Mouse (Mus musculus) embryo, embryonic 10 days (tissue): ENCODE data around the gene Tex9.
A peak's percentile ranks its signal among the peaks of the same experiment; 100 is the strongest.

ENCODE experiments used
- DNase-seq: peaks from one replicate; pipeline ENCODE4 v3.0.0-alpha.2; 2015; ENCODE audit warnings: low spot score

The Tex9 gene

DNA sequence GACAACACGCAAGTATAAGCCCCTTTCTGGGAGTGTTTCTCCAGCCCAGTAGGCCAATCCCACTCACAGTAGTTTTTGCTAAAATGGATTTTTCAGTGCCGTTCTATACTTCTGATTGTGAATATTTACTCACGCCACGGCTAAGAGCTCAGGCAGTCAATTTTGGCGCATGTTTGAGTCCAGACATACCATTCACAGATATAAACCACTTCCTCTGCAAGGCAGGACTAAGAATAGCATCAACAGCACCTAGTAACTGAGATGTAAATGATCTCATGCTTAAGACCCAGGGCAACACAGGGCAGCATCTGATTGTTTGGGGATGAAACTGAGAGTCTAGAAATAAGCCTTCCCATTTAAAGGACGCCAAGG, at the start of gene Tex9:
Gene Tex9 (minus strand): TSS at position 19 of the 372 bp plus-strand sequence.
- peak; percentile 12 for DNase-seq

DNA sequence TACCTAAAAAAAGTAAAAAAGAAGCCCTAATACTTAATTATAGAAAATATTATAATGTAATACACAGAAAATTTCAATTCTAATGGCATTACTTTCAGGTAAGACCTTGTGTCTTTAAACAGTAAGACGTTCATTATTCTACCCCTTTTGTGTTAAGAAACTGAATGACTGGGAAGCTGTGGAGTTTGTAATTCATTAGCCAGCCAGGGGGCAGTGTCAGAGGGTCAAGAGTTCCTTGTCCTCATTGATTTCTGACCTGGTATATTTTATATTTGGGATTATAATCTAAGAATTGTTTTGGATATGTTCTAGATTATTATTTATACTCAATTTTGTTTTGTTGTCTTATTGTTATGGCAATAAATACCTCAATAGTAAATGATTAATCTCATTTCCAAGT, 45.1 kb upstream of the Tex9 start:
- no peak for DNase-seq

DNA sequence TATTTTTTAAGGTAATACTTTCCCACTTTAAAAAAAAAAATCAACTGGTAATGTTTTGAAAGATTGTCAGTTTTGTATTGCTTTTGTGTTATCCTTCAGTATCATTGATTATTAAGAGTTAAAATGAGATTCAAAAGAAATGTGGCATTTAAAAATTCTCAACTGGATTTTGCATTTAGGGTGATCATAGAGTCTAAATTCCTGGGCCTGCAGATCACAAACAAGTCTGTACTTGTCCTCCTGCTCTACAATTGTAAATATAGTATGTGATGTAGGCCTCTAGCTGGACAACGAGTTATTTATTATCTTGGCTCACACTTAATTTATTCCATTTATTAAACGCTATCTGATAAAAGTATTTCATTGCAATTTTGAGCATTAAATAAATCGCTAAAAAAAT, 43.4 kb upstream of the Tex9 start:
- DNase-seq: no peak

DNA sequence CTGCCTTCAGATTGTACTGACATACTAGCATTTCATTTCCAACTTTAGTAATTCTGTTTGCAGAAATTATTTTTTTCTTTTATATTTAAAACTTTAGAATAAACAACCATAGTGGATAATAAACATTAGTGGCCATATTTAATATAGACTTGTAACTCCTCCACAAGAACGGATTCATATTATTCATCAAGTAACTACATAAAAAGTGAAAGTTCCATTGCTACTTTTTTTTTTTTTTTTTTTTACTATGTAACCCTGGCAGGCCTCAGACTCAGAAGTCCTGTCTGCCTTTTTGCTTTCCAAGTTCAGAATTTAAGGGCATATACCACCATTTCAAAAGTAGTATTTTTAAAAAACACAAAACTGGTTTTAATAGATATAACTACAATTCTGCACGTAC, 43.0 kb upstream of the Tex9 start:
- no peak for DNase-seq

DNA sequence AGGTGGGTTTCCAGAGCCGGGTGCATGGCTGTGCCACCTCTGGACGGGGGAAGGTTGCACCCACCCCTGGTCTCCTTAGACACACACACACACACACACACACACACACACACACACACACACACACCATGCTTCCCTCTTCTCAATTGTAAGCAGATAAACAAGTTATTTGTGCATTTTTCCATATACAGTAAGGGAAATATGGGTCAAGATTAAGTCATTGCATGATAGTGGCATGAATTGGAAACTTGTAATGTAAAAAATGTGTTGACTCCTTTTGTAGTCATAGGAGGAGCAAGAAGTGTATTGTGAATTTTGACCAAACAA, 41.0 kb upstream of the Tex9 start:
- no peak for DNase-seq

DNA sequence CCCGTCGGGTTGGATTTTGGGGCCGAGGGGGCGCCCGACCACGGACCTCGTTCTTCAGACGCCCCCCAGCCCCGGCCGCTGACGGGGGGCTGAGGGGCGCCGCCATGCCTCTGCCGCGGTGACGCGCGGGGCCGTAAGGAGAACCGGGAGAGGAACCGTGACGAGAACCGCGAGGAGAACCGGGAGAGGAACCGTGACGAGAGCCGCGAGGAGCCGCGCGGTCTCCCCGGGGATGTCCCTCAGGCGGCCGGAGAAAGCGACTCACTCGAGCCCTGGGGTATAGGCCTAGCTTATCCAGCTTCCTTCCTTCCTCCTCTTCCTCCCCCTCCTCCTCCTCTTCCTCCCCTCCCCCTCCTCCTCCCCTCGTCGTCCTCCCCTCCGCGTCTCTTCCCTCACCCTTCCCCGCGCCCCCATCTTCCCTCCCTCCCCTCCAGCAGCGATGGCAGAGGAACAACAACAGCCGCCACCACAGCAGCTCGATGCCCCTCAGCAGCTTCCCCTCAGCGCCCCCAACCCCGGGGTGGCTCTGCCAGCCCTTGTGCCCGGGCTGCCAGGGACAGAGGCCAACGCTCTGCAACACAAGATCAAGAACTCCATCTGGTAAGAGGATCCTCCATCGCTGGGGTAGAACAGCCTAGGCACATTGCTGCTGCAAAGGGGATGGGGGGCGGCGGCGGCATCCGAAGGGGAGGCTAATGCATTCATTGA, 40.5 kb upstream of the Tex9 start:
- peak; percentile 60 for DNase-seq

DNA sequence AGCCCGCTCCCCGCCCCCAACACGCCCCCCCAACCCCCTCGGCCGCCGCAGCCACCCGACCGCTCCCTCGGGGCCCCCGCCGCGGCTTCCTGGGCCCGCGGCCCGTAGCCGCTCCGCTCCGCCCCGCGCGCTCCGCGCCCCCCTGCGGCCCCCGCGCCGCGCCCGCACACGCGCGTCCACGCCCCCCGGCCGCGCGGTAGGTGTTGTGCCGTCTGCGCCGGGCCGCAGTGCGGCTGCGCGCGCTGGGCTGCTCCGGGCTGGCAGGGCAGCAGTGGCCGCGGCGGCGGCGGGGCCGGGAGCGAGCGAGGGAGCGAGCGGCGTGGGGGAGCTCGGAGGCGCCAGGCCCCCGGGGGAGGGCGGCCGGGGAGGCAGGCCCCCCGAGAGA, 40.0 kb upstream of the Tex9 start, which contains the start of gene Rfx7:
Gene Rfx7 (plus strand): TSS at position 245 of the 385 bp plus-strand sequence.
- peak; percentile 73 for DNase-seq

DNA sequence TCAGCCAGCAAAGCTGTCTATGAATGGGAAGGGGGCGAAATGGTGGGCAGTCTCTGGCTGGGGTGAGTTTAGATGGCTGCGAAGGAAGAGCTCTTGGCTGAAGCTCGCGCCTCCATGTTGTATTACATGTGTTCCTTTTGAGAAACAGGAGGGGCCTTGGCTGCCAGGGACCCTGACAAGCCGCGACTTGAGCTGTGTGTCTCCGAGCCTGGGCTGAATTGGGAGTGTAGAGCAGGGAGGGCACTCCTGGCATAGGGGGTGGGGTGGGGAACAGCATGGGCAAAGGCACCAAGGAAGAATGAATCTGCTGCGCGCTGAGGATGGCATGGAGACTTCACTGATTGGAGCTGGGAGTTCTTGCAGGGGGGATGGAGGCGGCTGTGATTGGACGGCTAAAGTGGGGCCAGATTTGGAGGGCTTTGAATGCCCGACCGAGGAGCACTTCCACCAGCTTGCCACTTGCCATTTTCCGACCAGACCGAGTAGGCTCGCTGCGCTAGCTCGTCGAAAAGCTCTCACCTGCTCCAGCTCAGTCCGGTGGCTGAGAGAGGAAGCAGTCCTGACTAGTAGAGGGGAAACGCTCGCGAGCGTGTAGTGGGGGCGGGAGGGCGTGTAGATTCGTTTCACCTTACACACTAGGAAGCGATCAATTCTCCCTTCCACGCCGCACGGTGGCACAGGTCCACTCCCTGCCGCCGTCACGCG, 39.4 kb upstream of the Tex9 start:
- DNase-seq: peak; percentile 91

DNA sequence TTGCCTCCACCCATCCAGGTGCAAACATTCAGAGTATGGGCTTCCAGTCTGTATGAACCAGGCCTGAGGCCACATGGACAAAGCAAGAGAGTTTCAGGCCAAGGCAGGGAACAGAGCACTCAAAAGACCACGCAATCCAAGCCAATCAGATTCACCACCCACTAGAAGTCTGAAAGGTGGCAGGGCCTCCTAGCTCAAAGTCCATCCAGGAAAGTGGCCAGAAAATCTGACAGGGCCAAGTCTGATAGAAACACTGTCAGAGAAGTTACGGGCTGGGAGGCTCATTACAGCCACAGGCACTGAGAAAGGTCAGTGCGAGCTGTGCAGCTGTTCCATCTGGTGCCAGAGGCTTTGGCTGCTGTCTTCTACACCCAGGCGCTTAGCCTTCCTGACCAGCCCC, 38.8 kb upstream of the Tex9 start:
- peak; percentile 37 for DNase-seq

DNA sequence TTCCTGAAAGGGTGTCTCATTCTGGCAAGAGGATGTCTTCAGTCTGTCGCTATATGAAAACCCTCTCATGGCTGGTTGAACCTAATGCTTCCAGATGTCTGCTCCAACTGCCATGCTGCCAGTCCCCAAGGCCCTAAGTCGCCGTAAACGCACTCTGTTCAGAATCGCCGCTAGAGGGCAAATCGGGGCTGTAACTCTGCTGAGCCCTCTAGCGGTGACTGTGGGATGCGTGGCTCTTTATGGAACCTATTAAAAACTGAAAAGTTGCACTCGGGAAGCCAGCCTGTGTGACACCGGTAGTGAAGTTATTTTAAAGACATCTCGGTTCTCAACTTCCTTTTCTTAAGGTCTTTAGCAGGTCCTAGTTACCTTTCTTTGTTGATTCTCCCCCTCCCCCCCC, 38.2 kb upstream of the Tex9 start:
- peak; percentile 97 for DNase-seq

DNA sequence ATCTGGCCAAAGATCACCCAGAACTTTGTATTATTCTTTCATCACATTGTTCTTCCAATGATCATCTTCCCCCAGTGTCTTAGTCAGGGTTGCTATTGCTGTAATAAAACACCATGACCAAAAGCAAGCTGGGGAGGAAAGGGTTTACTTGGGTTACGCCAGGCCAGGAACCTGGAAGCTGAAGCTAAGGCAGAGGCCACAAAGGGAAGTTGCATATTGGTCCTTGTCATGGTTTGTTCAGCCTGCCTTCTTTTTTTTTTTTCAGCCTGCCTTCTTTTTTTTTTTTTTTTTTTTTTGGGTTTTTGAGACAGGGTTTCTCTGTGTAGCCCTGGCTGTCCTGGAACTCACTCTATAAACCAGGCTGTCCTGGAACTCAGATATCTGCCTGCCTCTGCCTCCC, 34.1 kb upstream of the Tex9 start:
- DNase-seq: no peak

DNA sequence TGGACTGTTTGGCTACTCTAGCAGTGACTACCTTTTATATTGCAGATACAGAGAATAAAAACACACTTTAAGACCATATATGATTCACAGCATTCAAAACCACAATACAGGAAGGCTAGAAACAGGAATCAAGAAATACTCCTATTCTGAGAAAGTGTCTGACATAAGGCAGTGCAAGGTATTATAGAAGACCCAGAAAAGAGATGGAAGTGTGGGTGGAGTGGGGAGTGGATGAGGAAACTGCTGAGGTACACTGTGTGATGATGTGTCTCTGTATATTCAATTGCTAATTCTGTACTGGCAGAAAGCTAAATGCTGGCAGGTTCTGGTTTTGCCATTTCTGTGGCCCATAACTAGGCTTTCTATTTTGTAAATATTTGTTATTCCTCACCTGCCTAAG, 28.8 kb upstream of the Tex9 start:
- DNase-seq: no peak

DNA sequence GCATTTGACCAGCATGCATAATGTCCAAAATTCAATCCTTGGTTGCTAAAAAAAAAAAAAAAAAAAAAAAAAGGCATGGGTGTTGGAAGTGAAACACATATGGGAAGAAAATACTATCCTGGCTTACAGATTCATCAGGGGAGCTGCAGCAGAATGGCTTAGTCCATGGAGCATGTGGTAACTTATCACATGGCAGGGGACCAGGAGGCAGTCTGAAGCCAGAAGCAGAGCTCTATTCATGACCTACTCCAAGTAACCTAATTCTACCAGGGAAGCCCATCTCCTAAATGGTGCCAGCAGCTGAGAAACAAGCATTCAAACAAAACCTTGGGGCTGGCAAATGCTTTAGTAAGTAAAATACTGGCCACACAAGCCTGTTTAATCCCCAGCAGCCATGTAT, 27.2 kb upstream of the Tex9 start:
- DNase-seq: no peak

DNA sequence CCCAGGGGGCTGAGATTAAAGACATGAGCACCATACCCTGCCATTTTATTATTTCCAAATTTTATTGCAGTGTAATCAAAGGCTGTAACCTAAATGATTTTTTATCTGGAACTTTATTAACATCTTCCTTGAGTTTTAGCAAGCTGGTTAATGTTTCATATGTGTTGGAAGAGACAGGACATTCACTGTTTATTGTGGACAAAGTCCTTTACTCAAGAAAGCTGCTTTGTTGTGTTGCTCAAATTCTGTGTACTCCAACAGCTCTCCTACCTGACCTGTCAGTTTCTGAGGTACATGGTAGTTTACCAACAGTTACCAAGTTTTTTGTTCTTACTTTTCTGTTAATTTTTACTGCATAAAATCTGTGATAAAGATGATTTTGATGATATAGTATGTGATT, 23.4 kb upstream of the Tex9 start:
- no peak for DNase-seq

DNA sequence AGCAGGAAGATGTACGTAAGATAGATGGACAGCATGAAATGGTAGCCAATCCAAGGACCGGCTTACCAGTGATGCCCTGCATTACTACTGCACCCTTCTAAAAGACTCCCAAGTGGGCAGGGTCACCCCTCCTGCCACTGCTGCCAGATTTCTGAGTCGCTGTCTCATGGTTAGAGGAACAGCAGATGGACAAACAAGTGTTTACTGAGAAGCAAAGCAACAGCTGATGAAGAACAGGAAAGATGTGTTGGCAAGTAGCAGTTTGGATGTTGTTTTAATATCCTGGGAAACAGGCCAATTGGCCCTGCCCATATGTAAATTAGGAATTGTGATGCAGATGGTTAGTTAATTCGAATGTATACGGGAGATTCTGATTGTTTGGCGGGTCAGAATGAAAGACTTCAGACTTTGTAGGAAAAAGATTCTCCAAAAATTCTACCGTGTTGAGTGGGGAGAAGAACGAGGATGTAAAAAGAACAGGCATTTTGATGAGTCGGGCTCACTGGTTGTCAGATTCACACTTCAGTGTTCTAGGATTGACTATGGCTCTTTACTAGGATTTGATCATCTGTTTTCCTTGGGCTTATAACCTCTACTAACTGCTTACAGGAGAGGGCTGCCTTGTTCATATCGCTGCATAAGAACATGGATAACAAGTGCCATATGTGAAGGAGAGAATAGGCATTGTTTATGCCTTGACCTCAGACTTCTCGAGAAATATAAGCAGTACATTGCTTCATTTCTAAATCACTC, 20.4 kb upstream of the Tex9 start:
- DNase-seq: no peak

DNA sequence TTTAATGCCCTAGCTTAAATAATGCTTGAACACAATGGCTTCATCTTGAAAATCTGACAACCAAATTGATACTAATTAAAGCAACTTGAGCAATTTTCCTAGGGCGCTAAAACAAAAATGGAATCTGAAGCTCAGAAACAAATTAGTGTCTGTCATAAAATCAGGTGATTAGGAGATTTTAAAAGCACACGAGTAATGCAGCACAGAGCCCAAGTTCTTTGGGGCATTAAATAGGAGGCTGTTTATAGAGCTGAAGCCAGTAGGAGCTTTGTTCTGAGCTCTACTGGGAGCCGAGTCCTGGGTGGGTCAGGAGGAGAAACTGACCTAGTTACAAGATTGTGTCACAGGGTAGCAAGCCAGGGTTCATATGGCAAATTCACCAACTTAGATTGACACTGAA, 5.2 kb upstream of the Tex9 start:
- DNase-seq: no peak

DNA sequence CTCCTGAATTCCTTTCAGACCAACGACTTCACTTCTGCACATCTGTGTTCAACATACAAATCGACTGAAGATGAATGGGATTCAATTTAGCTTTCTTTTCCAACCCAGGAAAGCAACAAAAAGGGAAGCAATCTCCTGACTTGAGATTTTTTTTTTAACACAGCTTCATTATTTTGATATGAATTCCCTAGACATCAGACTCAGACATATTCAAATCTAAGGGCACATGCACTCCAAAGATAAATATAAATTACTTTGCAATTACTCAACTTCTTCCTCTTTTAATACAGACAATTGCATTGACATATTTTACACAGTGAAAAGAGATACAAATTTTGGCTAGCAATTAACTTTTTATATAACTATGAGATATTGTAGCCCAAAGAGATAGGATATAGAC, 4.7 kb upstream of the Tex9 start:
- DNase-seq: no peak

DNA sequence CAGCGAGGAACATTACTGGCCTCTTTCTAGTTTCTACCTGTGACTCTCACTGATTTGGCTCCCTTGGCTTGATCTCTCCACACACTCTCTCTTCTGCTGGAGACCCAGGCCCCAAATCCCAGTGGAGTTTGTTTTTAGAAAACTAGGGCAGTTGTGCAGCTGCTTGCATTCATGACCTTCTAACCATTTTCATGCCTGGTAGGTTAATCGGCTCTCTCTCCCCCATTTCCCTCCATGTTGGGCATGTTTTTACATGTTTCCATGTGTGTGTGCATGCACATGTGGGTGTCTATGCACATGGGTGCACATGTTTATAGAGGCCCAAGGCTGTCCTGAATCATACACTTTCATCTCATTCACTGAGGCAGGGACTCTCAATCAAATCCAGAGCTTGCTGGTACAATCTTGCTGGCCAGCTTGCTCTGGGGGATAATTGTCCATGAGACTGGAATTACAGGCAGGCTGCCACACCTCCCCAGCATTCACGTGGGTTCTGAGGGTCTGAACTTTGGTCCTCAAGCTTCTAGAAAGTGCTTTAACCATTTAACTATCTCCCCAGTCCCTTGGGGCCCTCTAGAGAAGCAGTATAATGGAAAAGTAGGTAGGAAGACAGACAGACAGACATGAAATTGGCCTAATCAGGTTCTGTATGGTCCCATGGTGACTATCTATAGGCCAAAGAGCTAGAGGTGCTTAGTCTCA, 2.1 kb upstream of the Tex9 start:
- no peak for DNase-seq

DNA sequence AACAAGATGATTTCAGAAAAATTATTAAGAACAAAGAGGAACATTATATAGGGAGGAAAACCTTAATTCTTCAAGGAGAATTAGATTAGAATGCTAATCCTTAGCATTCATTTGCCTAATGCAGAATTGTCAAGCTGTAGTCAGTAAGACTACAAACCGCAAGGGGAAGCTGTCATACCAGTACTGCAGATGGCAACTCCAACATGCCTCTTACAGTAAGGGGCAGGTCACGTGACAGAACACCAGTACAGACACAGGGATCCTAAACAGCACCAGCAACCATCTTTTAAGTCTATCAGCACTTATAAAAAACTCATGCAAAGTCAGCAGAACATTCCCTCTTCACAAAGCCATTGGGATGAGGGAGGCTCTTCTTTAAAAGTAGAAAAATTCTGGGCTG, 1.5 kb upstream of the Tex9 start:
- no peak for DNase-seq

DNA sequence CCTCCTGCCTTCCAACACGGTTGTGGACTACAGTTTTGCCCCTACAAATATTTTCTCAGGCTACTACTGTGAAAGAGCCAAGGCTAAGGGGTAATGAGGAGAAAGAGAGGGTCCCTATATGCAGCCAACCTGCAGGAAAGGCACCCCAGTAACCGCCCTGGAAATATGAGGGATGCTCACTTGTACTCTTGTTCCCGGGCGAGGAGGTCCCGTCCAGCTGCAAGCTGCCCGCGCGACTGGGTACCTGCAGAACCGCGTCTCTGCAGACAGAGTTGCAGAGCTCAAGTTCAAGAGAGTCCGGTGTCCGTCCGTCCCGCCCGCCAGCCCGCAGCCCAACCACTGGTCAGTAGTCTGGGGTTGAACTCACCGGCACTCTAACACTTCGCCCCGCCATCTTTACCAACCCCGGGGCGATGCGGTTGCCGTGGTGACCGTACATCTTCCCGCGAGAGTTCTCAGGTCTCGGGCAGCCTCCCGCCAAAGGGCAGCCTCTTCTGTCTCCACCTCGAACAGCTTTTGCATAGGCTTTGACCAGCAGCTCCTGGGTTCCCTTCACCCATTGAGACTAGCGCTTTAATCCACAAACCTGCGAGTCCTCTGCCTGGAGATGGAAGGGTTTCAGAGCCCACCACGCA, 336 bp downstream of the Tex9 start:
- DNase-seq: peak; percentile 96

DNA sequence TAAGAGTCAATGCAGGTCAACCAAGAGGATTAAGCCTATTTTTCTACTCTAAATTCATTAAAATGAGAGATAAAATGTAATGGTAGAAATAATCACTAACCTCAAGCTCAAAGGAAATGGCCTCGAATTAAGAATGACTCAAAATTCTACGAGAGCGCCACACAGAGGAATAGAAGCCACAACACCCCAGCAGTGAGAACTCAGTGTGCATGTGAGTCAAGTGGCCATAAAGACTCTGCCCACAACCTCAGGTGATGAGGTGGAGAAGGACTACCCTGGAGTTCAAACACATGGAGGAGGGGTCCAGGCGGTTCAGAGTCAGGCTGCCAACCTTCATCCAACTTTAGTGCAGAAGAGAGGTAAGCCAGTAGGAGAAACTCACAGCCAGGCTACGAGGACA, 2.9 kb downstream of the Tex9 start:
- DNase-seq: no peak

DNA sequence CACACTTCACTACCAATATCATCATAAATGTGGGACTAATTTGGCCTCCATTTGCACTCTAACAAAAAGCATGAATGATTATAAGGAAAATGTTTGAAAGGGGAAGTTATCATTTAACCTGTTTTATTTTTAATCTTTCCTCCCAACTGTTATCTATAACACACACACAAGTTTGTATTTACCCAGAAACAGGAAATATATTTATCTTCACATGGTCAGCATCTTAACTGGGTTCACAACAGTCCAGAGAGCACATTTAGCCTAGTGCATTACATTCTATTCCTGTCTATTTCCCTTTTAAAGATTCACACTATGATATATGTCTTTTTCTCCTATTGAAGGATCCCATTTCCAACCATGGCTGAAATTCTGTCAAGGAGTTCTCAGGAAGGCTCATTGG, 3.5 kb downstream of the Tex9 start:
- DNase-seq: no peak
